Mouse (Mus musculus) gastrocnemius, postnatal 36 days (tissue): ENCODE results near the gene Hoxc6. TPM values are rescaled to one million over a fixed set of nuclear protein-coding genes. Genes with fewer than 3 reads are reported as not detected.

Source experiments
- DNase-seq, 2 experiments: peaks; one replicate each; pipeline ENCODE4 v3.0.0; 2022
- intact Hi-C: fragments of 180-260 bp; cut with DNase I; formaldehyde crosslinking; loops from one replicate; pipeline ENCODE4 v1.15.1; 2025
- total RNA-seq, 2 experiments: library from RNA; stranded (reverse); gene quantifications; 2 replicates each; pipeline ENCODE4 v1.2.3; 2021

Hoxc6 gene
- total RNA-seq, 2 experiments from 2014 or later, result 6.8 to 7.0 TPM

DNA sequence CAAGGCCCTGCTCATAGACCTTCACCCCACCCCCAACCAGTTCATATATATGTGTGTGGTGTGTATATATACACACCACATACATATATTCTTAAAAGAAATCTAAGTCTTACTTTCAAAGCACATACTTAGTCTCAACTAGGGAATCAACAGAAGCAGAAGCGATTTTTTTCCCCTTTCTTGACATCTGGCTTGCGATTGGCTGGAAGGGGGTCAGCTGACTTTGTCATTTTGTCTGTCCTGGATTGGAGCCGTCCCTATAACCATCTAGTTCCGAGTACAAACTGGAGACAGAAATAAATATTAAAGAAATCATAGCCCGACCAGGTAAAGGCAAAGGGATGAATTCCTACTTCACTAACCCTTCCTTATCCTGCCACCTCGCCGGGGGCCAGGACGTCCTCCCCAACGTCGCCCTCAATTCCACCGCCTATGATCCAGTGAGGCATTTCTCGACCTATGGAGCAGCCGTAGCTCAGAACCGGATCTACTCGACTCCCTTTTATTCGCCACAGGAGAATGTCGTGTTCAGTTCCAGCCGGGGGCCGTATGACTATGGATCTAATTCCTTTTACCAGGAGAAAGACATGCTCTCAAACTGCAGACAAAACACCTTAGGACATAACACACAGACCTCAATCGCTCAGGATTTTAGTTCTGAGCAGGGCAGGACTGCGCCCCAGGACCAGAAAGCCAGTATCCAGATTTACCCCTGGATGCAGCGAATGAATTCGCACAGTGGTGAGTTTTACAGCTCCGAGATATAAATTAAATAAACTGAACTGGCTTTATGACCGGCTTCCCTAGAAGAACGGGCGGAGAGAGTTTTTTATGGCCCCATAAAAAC lies 11.4 kb downstream of the Hoxc6 start:
- no peak for DNase-seq
- intact Hi-C loops, result loop anchor here (5.0 kb wide), 1 partner anchor 158 kb away; the partner anchor contains the start of gene Smug1

DNA sequence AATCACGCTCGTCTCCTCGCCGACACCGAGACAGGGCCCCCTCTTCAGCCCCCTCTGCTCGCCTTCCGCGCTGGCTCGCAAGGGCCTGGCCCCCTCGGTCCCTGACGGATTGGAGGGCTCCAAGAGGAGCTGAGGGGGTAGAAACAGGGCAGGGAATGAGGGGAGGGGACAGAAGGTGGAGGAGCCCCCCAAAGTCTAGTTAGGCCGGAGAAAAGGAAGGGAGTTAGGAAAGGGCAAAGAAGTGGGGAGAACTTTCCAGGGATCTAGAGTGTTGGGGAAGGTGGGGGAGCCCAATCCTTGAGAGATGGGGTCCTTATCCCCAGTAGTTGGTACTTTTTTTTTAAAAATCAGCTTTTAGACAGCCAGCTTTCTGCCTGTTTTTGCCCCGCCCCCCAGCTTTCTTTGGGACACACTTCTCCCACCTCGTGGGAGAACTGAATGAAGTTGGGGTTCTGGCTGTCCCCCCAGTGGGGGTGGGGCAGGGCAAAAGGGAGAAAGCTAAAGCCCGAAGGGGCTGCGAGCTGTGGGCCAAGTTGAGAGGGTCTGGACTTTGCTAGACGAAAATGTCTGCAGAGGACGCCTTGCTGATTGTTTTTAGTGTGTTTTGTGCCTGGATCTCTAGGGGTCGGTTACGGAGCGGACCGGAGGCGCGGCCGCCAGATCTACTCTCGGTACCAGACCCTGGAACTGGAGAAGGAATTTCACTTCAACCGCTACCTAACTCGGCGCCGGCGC lies 12.2 kb downstream of the Hoxc6 start:
- no peak for DNase-seq
- intact Hi-C loops, result loop anchor here (5.0 kb wide), 1 partner anchor 157 kb away; the partner anchor contains the start of gene Smug1

DNA sequence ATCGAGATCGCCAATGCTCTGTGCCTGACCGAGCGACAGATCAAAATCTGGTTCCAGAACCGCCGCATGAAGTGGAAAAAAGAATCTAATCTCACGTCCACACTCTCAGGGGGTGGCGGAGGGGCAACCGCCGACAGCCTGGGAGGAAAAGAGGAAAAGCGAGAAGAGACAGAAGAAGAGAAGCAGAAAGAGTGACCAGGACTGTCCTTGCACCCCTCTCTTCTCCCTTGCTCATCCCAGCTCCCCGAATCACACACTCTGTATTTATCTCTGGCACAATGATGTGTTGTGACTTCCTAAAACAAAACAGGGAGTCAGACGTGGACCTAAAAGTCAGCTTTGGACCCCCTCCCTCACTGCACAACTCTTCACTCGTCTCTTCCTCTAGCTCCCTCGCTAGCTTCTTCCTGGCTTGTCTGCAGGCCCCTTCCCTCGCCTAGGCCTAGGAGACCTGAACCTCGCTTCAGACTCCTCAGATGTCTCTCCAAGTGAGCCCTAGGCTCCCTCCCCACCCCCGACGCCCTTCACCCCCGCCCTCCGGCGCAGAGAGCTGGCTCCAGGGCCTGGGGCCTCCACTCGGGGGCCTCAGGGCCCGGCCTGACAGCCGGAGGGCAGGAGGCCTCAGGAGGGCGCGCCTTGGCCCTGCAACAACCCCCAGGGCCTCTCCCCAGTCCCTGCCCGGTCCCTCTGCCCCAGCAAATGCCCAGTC lies 12.9 kb downstream of the Hoxc6 start:
- intact Hi-C loops, result loop anchor here (5.0 kb wide), 1 partner anchor 156 kb away; the partner anchor contains the start of gene Smug1
- DNase-seq, result no peak

DNA sequence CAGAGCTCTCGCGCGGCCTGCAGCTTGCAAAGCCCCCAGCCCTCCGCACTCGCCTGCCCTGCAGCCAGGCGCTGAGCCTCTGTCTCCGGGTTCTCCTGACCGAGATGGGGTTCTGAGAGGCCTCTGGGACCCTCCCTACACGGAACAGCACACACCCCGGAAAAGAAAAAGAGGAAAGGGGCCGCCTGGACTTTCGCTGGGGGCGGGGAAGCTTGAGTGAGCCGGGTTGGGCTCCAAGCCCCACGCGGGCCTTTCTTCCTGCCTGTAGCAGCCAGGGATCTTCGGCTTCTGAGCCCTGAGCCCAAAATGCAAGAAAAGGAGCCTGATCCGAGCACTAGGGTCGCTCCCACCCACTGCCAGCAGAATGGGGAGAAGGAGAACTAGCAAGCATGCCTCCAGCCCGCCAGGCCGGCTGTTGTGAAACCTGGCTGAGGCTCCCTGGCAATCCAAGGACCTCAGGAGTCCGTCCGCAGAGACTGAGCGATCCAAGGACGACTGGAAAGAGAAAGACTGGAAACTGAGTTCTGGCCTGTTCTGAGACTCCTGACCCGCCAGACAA lies 13.9 kb downstream of the Hoxc6 start:
- intact Hi-C loops, result loop anchor here (2.0 to 5.0 kb wide), 2 partner anchors 109 to 155 kb away; partner anchors contain the start of gene Smug1
- DNase-seq, result no peak

DNA sequence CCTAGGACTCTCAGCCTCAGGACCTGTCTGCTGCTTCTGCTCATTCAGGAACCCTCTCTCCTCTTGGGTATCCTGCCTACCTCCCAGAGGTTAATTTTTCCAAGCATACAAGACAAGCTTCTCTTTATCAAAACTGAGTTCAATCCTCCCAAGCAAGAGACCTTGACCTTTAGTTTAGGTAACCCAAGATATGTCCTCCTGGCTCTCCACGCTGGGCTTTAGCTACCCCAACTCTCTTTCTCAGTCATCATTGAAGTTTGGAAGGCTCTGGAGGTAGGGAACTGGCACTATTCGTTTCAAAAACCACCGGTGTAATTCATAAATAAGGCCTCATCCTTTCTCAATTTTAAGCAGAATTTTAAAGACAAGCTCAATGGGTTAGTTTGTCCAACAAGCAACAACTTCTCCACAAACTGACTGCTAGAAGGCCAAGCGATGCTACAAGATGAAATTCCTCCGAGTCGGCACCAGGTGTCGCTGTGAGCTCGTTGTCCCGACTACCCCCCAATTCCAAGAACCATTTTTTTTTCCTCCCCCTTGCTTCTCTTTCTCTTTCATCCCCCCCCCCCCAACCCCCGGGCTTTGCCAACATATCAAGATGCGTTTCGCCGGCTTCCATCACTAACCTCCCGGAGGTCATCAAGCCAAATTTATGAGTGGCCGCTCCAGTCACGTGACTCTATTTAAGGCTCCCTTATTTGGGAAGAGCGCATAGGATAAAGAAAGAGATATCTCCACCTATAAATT lies 15.4 kb downstream of the Hoxc6 start:
- intact Hi-C loops, result loop anchor here (2.0 to 5.0 kb wide), 2 partner anchors 107 to 154 kb away; partner anchors contain the start of gene Smug1
- no peak for DNase-seq

DNA sequence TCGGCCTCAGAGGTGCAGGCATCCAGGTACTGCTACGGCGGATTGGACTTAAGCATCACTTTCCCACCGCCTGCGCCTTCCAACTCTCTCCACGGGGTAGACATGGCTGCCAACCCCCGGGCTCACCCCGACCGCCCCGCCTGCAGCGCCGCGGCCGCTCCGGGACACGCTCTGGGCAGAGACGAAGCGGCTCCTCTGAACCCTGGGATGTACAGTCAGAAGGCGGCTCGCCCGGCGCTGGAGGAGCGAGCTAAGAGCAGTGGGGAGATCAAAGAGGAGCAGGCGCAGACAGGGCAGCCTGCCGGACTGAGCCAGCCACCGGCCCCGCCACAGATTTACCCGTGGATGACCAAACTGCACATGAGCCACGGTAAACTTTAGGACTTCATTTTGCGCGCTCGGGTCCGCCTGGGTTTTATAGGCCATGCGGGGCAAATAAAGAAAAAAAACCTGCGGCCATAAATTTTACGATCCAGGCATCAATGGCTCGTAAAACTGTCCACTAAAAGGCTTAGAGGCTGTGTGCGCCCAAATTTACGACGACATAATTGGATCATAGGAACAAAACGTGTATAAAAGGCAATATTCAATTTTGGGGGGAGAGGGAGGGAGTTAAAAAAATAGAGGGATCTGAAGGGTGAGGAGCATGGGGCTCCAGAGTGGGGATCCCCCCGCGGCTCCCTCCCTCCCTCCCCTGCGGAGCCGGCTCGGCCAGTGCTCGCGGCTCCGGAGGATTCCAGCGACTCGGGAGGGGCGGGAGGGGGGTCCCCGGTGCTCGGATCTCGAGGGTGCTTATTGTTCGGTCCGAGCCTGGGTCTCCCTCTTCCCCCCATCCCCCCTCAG lies 16.3 kb downstream of the Hoxc6 start:
- DNase-seq, result peak in 1 of 2 experiments; percentile 43
- intact Hi-C loops, result loop anchor here (5.0 kb wide), 1 partner anchor 153 kb away; the partner anchor contains the start of gene Smug1

DNA sequence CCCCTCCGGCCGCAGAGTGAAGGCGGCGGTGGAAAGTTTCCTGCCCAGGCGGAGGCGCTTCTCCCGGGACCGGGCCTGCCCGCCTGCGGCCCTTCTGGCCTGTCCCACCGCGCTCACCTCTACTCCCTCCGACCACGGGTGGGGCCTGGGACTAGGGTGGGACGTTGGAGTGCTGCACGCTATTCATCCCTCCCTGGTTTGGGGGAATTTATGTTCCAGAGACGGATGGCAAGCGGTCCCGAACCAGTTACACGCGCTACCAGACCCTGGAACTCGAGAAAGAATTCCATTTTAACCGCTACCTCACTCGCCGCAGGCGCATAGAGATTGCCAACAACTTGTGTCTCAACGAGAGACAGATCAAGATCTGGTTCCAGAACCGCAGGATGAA lies 16.9 kb downstream of the Hoxc6 start:
- no peak for DNase-seq
- intact Hi-C loops, result no loop called here

DNA sequence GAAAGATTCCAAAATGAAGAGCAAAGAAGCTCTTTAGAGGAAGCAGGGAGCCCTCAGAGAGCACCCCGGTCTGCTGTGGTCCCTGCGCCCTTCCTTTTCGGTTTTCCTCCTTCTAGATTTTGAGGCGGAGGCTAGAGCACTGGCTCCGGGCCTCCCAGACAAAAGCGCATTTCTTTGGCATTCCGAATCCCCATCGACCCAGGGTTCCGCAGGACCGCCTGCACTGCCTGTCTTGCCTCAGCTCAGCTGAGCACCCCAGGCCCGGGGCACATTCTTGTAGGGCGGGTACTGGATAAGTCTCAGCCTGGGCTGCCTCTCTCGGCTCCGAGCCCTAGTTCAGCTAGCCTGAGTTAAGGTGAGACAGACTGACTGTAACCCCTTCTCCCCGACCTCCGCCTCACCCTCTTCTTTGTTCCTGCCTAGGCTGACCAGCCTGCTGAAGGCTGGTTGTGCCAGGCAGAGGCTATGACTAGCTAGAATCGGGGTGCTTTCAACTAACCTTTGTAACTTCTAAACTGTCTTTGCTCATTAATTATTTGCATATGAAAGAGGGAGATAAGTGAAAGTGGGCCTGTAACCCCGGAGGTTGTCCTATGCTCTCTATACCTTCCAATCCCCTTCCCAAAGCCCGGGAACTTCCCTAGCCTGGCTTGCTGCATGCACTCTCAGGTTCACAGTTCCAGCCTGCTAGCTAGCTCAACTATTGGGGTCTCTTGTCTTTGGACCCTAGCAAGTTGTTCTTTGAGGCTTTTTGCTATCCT lies 17.5 kb downstream of the Hoxc6 start:
- DNase-seq, result no peak
- intact Hi-C loops, result no loop called here

DNA sequence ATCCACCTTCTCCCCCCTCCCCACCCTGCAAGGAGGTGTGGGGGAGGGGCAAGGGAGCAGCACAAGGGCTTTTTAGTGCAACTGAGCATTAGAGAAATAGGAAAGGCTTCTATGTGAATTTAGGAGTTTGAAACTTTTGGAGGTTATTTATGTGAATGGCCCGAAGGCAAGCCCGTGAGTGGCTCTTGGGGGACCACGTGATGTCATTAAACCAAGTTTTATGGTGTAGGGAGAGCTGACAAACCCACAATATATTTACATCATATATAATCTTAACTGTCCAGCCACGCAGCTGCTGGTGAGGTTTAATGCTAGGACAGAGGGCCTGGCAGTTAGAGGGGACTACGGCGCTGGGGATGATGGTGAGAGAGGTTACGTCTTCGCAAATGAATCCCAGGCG lies 20.6 kb downstream of the Hoxc6 start, which contains the start of gene Hoxc4:
Hoxc4 (plus strand) TSS at position 299 of the 400 bp plus-strand sequence.
- intact Hi-C loops, result no loop called here
- no peak for DNase-seq

DNA sequence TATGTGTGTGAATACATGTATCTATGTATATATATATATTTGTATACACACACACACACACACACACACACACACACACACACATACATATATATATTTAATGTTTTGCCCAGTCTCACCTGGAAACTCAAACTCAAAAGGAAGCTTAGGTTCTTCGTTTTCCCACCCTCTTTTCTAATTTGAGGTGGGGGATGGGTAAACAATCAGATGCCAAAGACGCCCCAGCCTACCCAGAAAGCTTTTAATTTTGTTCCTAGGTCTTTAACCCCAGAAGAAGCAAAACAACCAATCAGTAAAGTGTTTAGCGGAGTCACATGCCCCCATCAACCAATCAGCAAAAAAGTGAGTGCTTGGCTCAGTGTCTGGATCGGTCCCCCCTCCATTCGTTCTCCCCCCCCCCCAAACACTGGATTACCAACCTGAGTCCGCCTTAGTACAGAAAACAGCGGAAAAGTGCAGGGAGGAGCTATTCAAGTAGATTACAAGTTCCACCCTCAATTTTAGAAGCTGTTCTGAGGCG lies 22.9 kb downstream of the Hoxc6 start:
- no peak for DNase-seq
- intact Hi-C loops, result loop anchor here (5.0 kb wide), 1 partner anchor 46 kb away; no protein-coding TSS in a partner anchor

DNA sequence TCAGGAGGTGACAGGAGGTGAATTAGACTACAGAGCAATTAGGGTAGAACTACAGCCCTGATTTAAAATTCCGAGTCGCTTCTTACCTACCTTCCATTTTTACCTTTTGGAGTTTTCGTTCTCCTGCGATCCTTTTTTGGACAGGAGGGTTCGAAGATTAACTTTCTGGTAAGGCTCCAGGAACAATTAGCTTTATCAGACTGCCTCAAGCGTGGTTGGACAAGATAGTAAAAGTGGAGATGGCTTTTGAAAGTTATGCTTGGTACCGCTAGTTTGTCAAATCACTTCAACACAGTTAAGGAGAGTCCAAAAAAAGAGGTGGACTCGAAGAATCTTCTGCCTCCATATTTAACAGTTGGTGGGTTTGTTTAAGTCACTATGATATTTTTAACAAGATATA lies 23.5 kb downstream of the Hoxc6 start:
- intact Hi-C loops, result loop anchor here (5.0 kb wide), 1 partner anchor 46 kb away; no protein-coding TSS in a partner anchor
- DNase-seq, result no peak

DNA sequence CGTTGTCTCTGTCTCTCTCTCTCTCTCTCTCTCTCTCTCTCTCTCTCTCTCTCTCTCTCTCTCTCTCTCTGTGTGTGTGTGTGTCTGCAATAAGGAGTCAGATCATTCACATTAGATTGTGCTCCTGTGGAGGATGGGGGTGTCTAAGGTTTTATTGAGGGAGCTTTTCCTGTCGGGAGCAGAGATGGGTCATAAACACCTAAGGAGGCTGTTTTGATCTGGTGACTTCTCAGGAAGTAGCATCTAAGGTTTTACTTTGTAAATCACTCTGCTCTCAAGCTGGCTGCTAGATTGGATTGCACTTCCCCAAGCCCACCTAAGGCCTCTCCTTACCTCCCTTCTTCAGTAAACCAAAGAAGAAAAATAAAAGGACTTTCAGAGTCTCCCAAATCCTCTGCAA lies 26.1 kb downstream of the Hoxc6 start:
- DNase-seq, result no peak
- intact Hi-C loops, result loop anchor here (5.0 kb wide), 1 partner anchor 43 kb away; no protein-coding TSS in a partner anchor

DNA sequence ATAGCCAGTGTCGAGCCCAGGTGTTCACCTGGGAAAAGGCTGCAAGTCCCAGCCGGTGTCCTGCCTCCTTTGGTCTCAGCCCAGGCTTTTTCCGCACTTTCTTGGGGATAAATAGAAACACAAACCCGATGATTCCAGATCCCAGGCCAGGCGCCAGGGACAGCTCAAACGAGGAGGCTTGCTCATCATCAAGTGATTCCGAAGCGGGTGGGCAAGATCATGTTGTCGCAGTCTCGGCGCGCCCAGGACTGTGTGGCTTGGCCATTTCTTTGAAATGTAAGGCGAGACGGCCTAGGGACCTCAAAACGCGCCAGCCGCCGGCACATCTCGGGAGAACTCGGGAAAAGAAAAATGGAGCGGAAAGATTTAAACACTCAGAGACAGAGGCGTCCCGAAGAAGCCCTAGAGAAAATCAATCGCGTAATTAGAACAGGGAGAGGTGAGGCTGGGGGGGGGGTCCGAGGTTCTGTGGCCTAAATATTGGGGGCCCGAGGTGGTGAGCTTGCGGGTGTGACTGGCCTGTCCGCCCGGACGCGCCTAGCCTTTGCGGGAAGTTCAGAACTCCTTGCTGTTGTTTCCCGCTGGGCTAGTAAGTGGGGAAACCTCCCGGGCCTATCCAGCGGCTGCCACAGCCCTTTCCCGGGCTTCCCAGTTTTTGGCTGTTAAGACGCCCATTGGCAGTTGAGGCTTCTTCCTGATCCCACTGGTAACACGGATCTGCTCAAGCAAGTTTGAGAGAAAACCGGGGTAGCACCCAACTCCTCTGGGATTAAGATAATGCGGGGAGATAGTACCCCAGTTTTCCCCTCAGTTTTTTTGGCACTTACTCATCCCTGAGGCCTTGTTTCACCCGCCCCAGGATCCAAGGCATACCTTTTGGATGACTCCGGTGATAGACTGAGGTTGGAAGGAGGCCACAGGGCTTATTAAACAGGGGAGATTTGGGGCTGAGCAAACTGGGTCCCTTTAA lies 29.5 kb downstream of the Hoxc6 start:
- intact Hi-C loops, result no loop called here
- DNase-seq, result peak; percentile 51 to 64

DNA sequence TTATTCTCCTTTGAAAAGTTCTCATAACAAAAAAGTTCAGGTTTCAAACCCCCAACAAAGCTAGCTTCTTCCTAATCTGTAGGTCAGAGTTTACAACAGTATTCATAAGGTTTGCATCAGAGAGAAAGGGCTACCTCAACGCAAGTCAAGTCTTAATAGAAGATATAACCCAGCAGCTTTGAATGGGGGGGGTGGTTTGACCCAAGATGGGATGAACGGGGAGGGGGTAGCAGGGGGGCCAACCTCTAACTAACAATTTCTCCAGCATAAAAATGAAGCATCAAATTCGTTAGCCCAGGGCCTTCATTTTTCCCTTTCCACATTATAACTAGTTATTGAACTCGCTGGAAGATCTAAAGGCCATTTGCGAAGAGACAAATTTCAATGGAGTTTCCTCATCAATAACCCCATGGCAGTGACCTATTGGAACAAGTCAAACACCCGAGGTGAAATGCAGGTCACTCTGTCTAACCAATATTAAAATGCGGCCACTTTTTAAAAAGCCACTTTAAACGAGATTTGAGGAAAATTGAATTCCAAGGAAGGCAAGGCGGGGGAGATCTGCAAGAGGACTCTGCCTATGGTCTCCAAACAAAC lies 31.0 kb downstream of the Hoxc6 start:
- intact Hi-C loops, result no loop called here
- no peak for DNase-seq

DNA sequence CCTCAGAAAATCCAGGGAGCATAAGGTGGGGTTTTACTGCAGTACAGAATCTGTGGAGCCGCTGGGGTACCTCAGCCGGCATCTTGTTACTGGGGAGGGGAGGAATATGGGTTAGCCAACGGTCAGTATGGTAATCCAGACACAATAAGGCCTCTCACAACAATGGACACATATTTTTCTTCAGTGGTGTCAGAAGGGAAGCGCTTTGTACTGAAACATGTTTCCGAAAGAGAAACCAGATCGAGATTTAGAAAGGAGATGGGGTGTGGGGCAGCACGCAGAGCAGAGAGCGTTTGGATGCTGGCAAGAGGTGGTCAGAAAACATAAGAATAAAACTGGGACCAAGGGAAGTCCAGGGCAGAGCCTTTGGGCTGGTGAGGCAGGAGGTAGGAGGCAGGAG lies 32.1 kb downstream of the Hoxc6 start:
- no peak for DNase-seq
- intact Hi-C loops, result no loop called here

DNA sequence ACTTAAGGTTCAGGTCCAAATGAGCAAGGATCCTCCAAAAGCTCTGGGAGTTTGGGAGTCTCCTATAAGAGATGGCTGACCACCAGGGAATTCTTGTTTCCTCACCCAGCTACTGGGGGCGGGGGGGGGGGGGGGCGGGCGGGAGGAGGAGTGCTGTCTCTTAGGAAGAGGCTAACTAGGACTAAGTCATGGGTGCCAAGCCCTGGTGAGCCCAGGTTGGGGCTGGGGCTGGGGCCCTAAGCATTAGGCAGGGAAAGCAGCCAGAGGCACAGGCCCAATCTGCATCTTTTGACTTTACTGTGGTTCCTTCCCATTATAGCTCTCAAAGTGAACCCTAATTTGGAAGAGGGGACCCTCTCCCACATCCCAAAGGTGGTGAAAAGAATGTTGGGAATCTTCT lies 34.1 kb downstream of the Hoxc6 start:
- DNase-seq, result no peak
- intact Hi-C loops, result no loop called here
